Mouse (Mus musculus) olfactory bulb, adult 2 months (tissue): Measurements from ENCODE around the gene Scg3. TPM values are rescaled to one million over a fixed set of nuclear protein-coding genes. Genes with fewer than 3 reads are reported as not detected.

Experiments
- H3K27ac ChIP-seq: fragments of 200-500 bp; 2 replicates; pipeline ENCODE4 v1.5.1; 2012; ENCODE audit warnings: low read depth, low read length; ENCODE audit not compliant: insufficient read depth
- H3K4me1 ChIP-seq: fragments of 200-500 bp; 2 replicates; pipeline ENCODE4 v1.6.1; 2012; ENCODE audit warnings: low read length; ENCODE audit not compliant: control insufficient read depth, insufficient read depth
- H3K4me3 ChIP-seq: fragments of 200-500 bp; 2 replicates; pipeline ENCODE4 v1.5.1; 2012; ENCODE audit warnings: mild to moderate bottlenecking, low read depth, low read length, moderate library complexity; ENCODE audit not compliant: insufficient read depth
- CTCF ChIP-seq: fragments of 200-500 bp; IDR thresholded peaks from 2 replicates; pipeline ENCODE4 v1.5.1; 2012; ENCODE audit warnings: low read depth, mild to moderate bottlenecking, low read length, moderate library complexity; ENCODE audit not compliant: insufficient read depth
- POLR2A ChIP-seq: fragments of 200-500 bp; IDR thresholded peaks from 2 replicates; pipeline ENCODE4 v1.6.1; 2012; ENCODE audit warnings: mild to moderate bottlenecking, low read depth, low read length, moderate library complexity; ENCODE audit not compliant: insufficient read depth
- WGBS: fragments of 180-500 bp; shearing (Covaris S2); methylation state at CpG from one replicate; pipeline ENCODE4 v1.1.7; 2018; 5-methylcytosine and 5-hydroxymethylcytosine counted together
- polyA plus RNA-seq: library from polyadenylated mRNA; stranded (reverse); fragments of >200 nt; gene quantifications from 2 replicates; pipeline ENCODE4 v1.2.4, GENCODE M21; 2012; ENCODE audit warnings: low replicate concordance; ENCODE audit not compliant: missing spikeins, insufficient read depth, insufficient read length

Scg3 gene
- polyA plus RNA-seq, 1 experiment: not detected

DNA sequence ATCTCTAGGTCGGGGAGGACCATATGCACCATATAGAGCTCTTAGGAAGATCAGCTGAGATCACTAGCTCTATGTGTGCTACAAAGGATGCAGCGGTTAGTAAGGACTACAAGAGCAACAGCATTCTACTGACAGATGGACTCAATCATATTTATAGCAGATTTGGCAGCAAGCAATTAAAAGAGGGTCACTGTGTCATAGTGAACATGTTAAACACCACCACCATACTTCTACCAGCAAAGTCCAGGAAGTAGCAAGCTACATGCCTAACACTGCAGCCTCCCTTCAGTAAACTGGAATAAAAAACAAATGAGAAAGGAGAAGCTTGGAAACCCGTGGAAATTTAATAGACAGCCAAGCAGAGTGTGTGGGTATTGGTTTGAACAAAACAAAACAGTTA, 67.3 kb downstream of the Scg3 start:
- 66% methylated on average over 3 of the region's 3 CpGs for WGBS
- no peak for TF ChIP-seq CTCF
- no peak for TF ChIP-seq POLR2A
- Histone ChIP-seq H3K4me3 (no peak overlapping the region), H3K4me1 (no peaks in the 10 kb centered on the region), H3K27ac (no peak overlapping the region)

DNA sequence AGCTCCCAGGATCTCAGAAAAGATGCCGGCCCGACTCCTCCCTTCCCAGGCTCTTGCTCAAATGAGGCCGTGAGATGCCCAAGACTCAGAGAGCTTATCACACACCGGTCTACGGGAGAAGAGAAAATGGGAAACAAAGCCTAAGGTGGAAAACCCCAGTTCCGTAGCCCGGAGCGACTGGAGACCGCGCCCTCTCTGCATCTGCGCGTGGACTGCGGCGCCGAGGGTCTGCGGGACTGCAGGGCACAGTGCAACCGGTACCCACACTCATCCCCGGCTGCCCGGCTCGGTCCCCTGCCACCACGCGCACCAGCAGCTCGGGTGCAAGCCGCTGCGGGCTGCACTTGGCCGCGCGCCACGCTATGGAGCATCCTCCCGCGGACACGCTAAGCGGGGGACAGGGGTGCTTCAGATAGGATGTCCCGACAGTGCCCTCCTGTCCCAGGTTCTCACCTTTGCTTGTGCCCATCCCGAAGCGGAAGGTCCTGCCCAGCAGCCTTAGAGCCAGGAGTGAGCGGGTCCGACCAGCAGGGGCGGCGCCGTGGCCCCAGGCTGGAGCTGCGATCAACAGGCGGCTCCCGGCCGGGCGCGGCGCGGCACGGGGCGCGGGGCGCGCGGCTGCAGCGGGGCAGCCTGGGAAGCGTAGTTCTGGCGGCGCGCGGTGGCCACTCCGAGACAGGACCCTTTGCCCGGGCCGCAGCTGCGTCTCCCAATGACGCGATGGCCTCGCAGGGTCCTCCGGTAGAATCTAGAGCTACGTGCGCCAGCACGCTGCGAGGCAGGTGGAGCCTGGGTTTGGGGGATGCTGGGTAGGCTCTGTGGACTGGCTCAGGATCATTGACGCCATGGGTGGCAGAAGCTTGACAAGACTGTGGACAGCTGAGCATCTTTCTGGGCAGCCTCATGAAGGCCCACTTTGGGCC, 73.0 kb downstream of the Scg3 start, which contains the start of gene Tmod2:
Gene Tmod2, minus strand, starts transcription at position 755 of the 923 bp plus-strand sequence.
- Histone ChIP-seq H3K27ac (peak within 1 kb of the TSS; percentile 85), H3K4me1 (peaks cover 6% of the 10 kb centered on the region; the same call in 1 of the 2 replicates), H3K4me3 (peak within 1 kb of the TSS; percentile 99)
- under 1% methylated on average over 74 of the region's 74 CpGs for WGBS
- TF ChIP-seq CTCF (no peak), POLR2A (peak; percentile 61)

GRCm38 (mm10) chr9:75609965-75610364, 73.9 kb downstream of the Scg3 start:
- Histone ChIP-seq H3K4me1 (peaks cover 6% of the 10 kb centered on the region; the same call in 1 of the 2 replicates), H3K4me3 (peak overlapping the region; percentile 55), H3K27ac (peak overlapping the region; percentile 85)
- 2% methylated on average over 16 of the region's 16 CpGs for WGBS
- no peak for TF ChIP-seq POLR2A
- TF ChIP-seq CTCF: no peak

DNA sequence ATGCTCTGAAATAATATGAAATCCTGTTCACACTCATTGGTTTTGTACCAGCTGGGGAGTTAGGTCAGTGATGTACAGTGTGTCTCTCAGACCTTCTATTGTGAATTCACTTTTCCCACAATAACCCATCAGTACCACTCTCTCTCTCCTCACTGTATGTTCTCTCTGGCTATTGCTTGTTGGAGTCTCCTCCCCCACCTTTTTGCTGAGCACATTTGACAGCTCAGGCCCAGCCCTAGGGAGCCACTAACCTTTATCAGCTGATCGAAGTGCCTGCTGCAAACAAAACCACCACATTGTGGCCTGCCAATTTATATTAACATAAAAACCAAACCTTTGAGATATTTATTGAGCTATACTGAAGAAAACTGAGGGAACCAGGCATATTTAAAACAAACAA, 74.4 kb downstream of the Scg3 start:
- Histone ChIP-seq H3K4me3 (peak overlapping the region; percentile 30; the same call in 1 of the 2 replicates), H3K4me1 (peaks cover 6% of the 10 kb centered on the region; the same call in 1 of the 2 replicates), H3K27ac (0 out of 2 replicates have a peak overlapping the region, but pooled peaks have one; percentile 56)
- WGBS: 8% methylated on average over 1 of the region's 1 CpGs
- TF ChIP-seq CTCF (no peak), POLR2A (no peak)

- H3K4me3 ChIP-seq: no peak overlapping the region
- TF ChIP-seq POLR2A (no peak), CTCF (no peak)
- 82% methylated on average over 4 of the region's 4 CpGs for WGBS
- H3K4me1 ChIP-seq: peaks cover 6% of the 10 kb centered on the region; the same call in 1 of the 2 replicates
- no peak overlapping the region for H3K27ac ChIP-seq
These were observed 76.4 kb downstream of the Scg3 start for GRCm38 (mm10) chr9:75607496-75607895.

- H3K27ac ChIP-seq: no peak overlapping the region
- 70% methylated on average over 12 of the region's 12 CpGs for WGBS
- no peak for TF ChIP-seq CTCF
- no peak for TF ChIP-seq POLR2A
- peaks cover 15% of the 10 kb centered on the region for H3K4me1 ChIP-seq
- no peak overlapping the region for H3K4me3 ChIP-seq
These were observed 82.3 kb downstream of the Scg3 start for GRCm38 (mm10) chr9:75601510-75601909.

GRCm38 (mm10) chr9:75600166-75600934, 83.5 kb downstream of the Scg3 start:
- WGBS: 66% methylated on average over 7 of the region's 7 CpGs
- Histone ChIP-seq H3K4me3 (no peak overlapping the region), H3K4me1 (peaks cover 15% of the 10 kb centered on the region), H3K27ac (peak overlapping the region; percentile 50)
- no peak for TF ChIP-seq POLR2A
- no peak for TF ChIP-seq CTCF

GRCm38 (mm10) chr9:75599191-75599841, 84.5 kb downstream of the Scg3 start:
- WGBS: 22% methylated on average over 5 of the region's 5 CpGs
- Histone ChIP-seq H3K27ac (peak overlapping the region; percentile 50; the same call in 1 of the 2 replicates), H3K4me1 (peaks cover 15% of the 10 kb centered on the region), H3K4me3 (no peak overlapping the region)
- no peak for TF ChIP-seq POLR2A
- no peak for TF ChIP-seq CTCF

DNA sequence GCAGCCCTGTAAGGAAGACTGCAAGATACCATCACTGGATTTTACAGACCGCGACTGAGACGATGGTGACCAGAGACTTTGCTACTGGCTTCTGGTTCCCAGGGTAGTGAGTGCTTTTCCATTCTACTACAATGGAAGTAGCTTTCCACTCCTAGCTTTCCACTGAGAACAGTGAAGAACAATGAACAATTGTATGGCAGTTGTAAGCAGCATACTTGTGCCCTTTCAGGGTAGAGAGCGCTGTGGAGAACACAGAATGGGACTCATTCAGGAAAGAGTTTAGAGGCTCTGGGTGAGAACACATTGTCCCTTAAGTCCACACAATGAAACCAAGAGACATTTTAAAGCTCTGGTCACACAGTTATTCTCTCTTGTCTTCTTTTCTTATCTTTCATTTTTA, 86.3 kb downstream of the Scg3 start:
- Histone ChIP-seq H3K4me1 (peaks cover 22% of the 10 kb centered on the region), H3K4me3 (no peak overlapping the region), H3K27ac (peak overlapping the region; percentile 38)
- WGBS: 70% methylated on average over 4 of the region's 4 CpGs
- TF ChIP-seq CTCF (no peak), POLR2A (no peak)
